Mouse (Mus musculus): ENCODE measurements at regions not wholly inside any gene's neighbourhood (a gene's known extent, or its start where the extent isn't known, plus 50 kb on each side); places are given as distances from the start of the nearest gene placed in this dataset.

GRCm38 (mm10) chr4:81005507-81006328 is 95.3 kb downstream of the Lurap1l start:
- Histone ChIP-seq H3K4me2 (no peak overlapping the region), H3K9ac (no peak overlapping the region), H3K36me3 (no peaks in the 10 kb centered on the region), H3K4me1 (peaks cover 9% of the 10 kb centered on the region; the same call in 1 of the 2 replicates), H3K9me3 (no peaks in the 10 kb centered on the region), H3K27me3 (no peaks in the 10 kb centered on the region), H3K27ac (no peak overlapping the region), H3K4me3 (no peak overlapping the region)
- no peak for ATAC-seq (ENCODE audit: borderline replicate concordance, extremely low read depth, low FRiP score, low TSS enrichment)
- 16% methylated on average over 7 of the region's 7 CpGs for WGBS

- Histone ChIP-seq H3K9me3 (no peaks in the 10 kb centered on the region), H3K36me3 (no peaks in the 10 kb centered on the region), H3K27ac (no peak overlapping the region), H3K9ac (no peak overlapping the region), H3K4me2 (no peak overlapping the region), H3K4me1 (peaks cover 9% of the 10 kb centered on the region; the same call in 1 of the 2 replicates), H3K27me3 (no peaks in the 10 kb centered on the region), H3K4me3 (no peak overlapping the region)
- WGBS, result 51% methylated on average over 1 of the region's 1 CpGs
- no peak for ATAC-seq (ENCODE audit: borderline replicate concordance, extremely low read depth, low FRiP score, low TSS enrichment)
Observed at GRCm38 (mm10) chr4:81006546-81006945, 96.1 kb downstream of the Lurap1l start.

GRCm38 (mm10) chr4:81021850-81022249 is 111.4 kb downstream of the Lurap1l start:
- Histone ChIP-seq H3K9ac (no peak overlapping the region), H3K27me3 (no peaks in the 10 kb centered on the region), H3K36me3 (no peaks in the 10 kb centered on the region), H3K4me3 (no peak overlapping the region), H3K4me1 (no peaks in the 10 kb centered on the region), H3K4me2 (no peak overlapping the region), H3K27ac (no peak overlapping the region), H3K9me3 (no peaks in the 10 kb centered on the region)
- WGBS, result 74% methylated on average over 2 of the region's 2 CpGs
- no peak for ATAC-seq (ENCODE audit: borderline replicate concordance, extremely low read depth, low FRiP score, low TSS enrichment)

- ATAC-seq (ENCODE audit: borderline replicate concordance, extremely low read depth, low FRiP score, low TSS enrichment), result no peak
- Histone ChIP-seq H3K9me3 (no peaks in the 10 kb centered on the region), H3K4me2 (no peak overlapping the region), H3K27ac (no peak overlapping the region), H3K4me3 (no peak overlapping the region), H3K4me1 (no peaks in the 10 kb centered on the region), H3K9ac (no peak overlapping the region), H3K36me3 (no peaks in the 10 kb centered on the region), H3K27me3 (no peaks in the 10 kb centered on the region)
- WGBS, result 29% methylated on average over 14 of the region's 14 CpGs
Observed at GRCm38 (mm10) chr4:81023436-81023983, 113.1 kb downstream of the Lurap1l start.

GRCm38 (mm10) chr4:81027558-81027957 is 117.1 kb downstream of the Lurap1l start:
- WGBS, result 85% methylated on average over 1 of the region's 1 CpGs

GRCm38 (mm10) chr4:81030671-81031070 is 120.2 kb downstream of the Lurap1l start:
- Histone ChIP-seq H3K27me3 (no peaks in the 10 kb centered on the region), H3K36me3 (no peaks in the 10 kb centered on the region), H3K9ac (no peak overlapping the region), H3K4me3 (no peak overlapping the region), H3K27ac (no peak overlapping the region), H3K4me1 (no peaks in the 10 kb centered on the region), H3K4me2 (no peak overlapping the region), H3K9me3 (no peaks in the 10 kb centered on the region)
- ATAC-seq (ENCODE audit: borderline replicate concordance, extremely low read depth, low FRiP score, low TSS enrichment), result no peak
- WGBS, result 72% methylated on average over 3 of the region's 3 CpGs

More at GRCm38 (mm10) chr4:81027558-81027957, 117.1 kb downstream of the Lurap1l start:
- Histone ChIP-seq H3K4me3 (no peak overlapping the region), H3K27ac (no peak overlapping the region), H3K9me3 (no peaks in the 10 kb centered on the region), H3K4me1 (no peaks in the 10 kb centered on the region), H3K4me2 (no peak overlapping the region), H3K9ac (no peak overlapping the region), H3K36me3 (no peaks in the 10 kb centered on the region), H3K27me3 (no peaks in the 10 kb centered on the region)
- no peak for ATAC-seq (ENCODE audit: borderline replicate concordance, extremely low read depth, low FRiP score, low TSS enrichment)

GRCm38 (mm10) chr4:81037336-81037902 is 127.0 kb downstream of the Lurap1l start:
- H3K4me2 ChIP-seq, result no peak overlapping the region
- no peaks in the 10 kb centered on the region for H3K9me3 ChIP-seq
- no peaks in the 10 kb centered on the region for H3K4me1 ChIP-seq
- H3K36me3 ChIP-seq, result no peaks in the 10 kb centered on the region
- peak overlapping the region; percentile 24; the same call in 1 of the 2 replicates for H3K27ac ChIP-seq
- H3K27me3 ChIP-seq, result no peaks in the 10 kb centered on the region
- H3K9ac ChIP-seq, result no peak overlapping the region
- ATAC-seq (ENCODE audit: borderline replicate concordance, extremely low read depth, low FRiP score, low TSS enrichment), result no peak
- H3K4me3 ChIP-seq, result no peak overlapping the region

- Histone ChIP-seq H3K4me1 (no peaks in the 10 kb centered on the region), H3K4me3 (no peak overlapping the region), H3K9ac (no peak overlapping the region), H3K27ac (no peak overlapping the region), H3K27me3 (no peaks in the 10 kb centered on the region), H3K9me3 (no peaks in the 10 kb centered on the region), H3K4me2 (no peak overlapping the region), H3K36me3 (no peaks in the 10 kb centered on the region)
- ATAC-seq (ENCODE audit: borderline replicate concordance, extremely low read depth, low FRiP score, low TSS enrichment), result no peak
- WGBS, result 96% methylated on average over 1 of the region's 1 CpGs
Observed at GRCm38 (mm10) chr4:81058227-81058626, 147.8 kb downstream of the Lurap1l start.

- H3K4me3 ChIP-seq, result no peak overlapping the region
- ATAC-seq (ENCODE audit: borderline replicate concordance, extremely low read depth, low FRiP score, low TSS enrichment), result no peak
- 73% methylated on average over 5 of the region's 5 CpGs for WGBS
Observed at GRCm38 (mm10) chr4:81058809-81059208, 148.4 kb downstream of the Lurap1l start.

GRCm38 (mm10) chr4:81059356-81059755 is 148.9 kb downstream of the Lurap1l start:
- no peak overlapping the region for H3K4me3 ChIP-seq
- H3K4me1 ChIP-seq, result no peaks in the 10 kb centered on the region
- no peaks in the 10 kb centered on the region for H3K9me3 ChIP-seq
- no peak overlapping the region for H3K27ac ChIP-seq
- WGBS, result 79% methylated on average over 3 of the region's 3 CpGs
- H3K9ac ChIP-seq, result no peak overlapping the region
- H3K27me3 ChIP-seq, result no peaks in the 10 kb centered on the region
- no peak for ATAC-seq (ENCODE audit: borderline replicate concordance, extremely low read depth, low FRiP score, low TSS enrichment)
- no peaks in the 10 kb centered on the region for H3K36me3 ChIP-seq
- no peak overlapping the region for H3K4me2 ChIP-seq

More at GRCm38 (mm10) chr4:81058809-81059208, 148.4 kb downstream of the Lurap1l start:
- no peaks in the 10 kb centered on the region for H3K27me3 ChIP-seq
- H3K36me3 ChIP-seq, result no peaks in the 10 kb centered on the region
- no peak overlapping the region for H3K4me2 ChIP-seq
- H3K9ac ChIP-seq, result no peak overlapping the region
- no peaks in the 10 kb centered on the region for H3K9me3 ChIP-seq
- H3K27ac ChIP-seq, result no peak overlapping the region
- H3K4me1 ChIP-seq, result no peaks in the 10 kb centered on the region

- no peak overlapping the region for H3K9ac ChIP-seq
- ATAC-seq (ENCODE audit: borderline replicate concordance, extremely low read depth, low FRiP score, low TSS enrichment), result no peak
- no peaks in the 10 kb centered on the region for H3K4me1 ChIP-seq
- no peak overlapping the region for H3K27ac ChIP-seq
- H3K27me3 ChIP-seq, result no peaks in the 10 kb centered on the region
- H3K4me3 ChIP-seq, result no peak overlapping the region
- H3K4me2 ChIP-seq, result no peak overlapping the region
- H3K36me3 ChIP-seq, result no peaks in the 10 kb centered on the region
- H3K9me3 ChIP-seq, result no peaks in the 10 kb centered on the region
- 51% methylated on average over 6 of the region's 6 CpGs for WGBS
Observed at GRCm38 (mm10) chr4:81082290-81082947, 172.0 kb downstream of the Lurap1l start.

- no peak overlapping the region for H3K4me3 ChIP-seq
- no peak for ATAC-seq (ENCODE audit: borderline replicate concordance, extremely low read depth, low FRiP score, low TSS enrichment)
- H3K27ac ChIP-seq, result no peak overlapping the region
- no peaks in the 10 kb centered on the region for H3K9me3 ChIP-seq
- H3K27me3 ChIP-seq, result no peaks in the 10 kb centered on the region
- no peaks in the 10 kb centered on the region for H3K36me3 ChIP-seq
- no peaks in the 10 kb centered on the region for H3K4me1 ChIP-seq
- H3K9ac ChIP-seq, result no peak overlapping the region
- H3K4me2 ChIP-seq, result no peak overlapping the region
- 20% methylated on average over 4 of the region's 4 CpGs for WGBS
Observed at GRCm38 (mm10) chr4:81085188-81085587, 174.7 kb downstream of the Lurap1l start.

Measured in lung, embryonic 15.5 days (tissue).